Comparison of ENCODE assay signal across 8 mouse cellular contexts in genomic region chr8:94838600-94838999, GRCm38 (mm10). TPM values are rescaled to one million over a fixed set of nuclear protein-coding genes. Genes with fewer than 3 reads are reported as not detected.
DNase-seq lines count a peak whose midpoint lies in the region; ATAC-seq and TF ChIP-seq lines count a peak whose summit lies in the region.

No protein-coding gene starts in this region.

- H3K27ac ChIP-seq in embryonic facial prominence, embryonic 14.5 days (replicated peaks; ENCODE audit: low read depth, low read length): peak overlapping the region; percentile 77
- peak overlapping the region; percentile 93 for H3K27ac ChIP-seq in liver, embryonic 11.5 days (ENCODE audit: low read depth, low read length)
- H3K27ac ChIP-seq in midbrain, postnatal 0 days (ENCODE audit: low read depth, low read length): peak overlapping the region; percentile 93

- TF ChIP-seq CTCF in midbrain, postnatal 0 days (IDR thresholded peaks at IDR 0.05): no peak

- peak; percentile 50 for ATAC-seq in embryonic facial prominence, embryonic 14.5 days (ENCODE audit: low read depth)
- peak; percentile 62 for ATAC-seq in liver, embryonic 11.5 days (replicated peaks; ENCODE audit: low FRiP score)
- ATAC-seq in midbrain, postnatal 0 days (ENCODE audit: low FRiP score): peak; percentile 64

- H3K4me1 ChIP-seq in embryonic facial prominence, embryonic 14.5 days (ENCODE audit: control insufficient read depth, insufficient read depth, low read length): peaks cover 8% of the 10 kb centered on the region
- peaks cover 14% of the 10 kb centered on the region for H3K4me1 ChIP-seq in liver, embryonic 11.5 days (replicated peaks; ENCODE audit: control insufficient read depth, insufficient read depth, low read length)
- peaks cover 6% of the 10 kb centered on the region; the same call in 1 of the 2 replicates for H3K4me1 ChIP-seq in midbrain, postnatal 0 days (ENCODE audit: insufficient read depth, low read length)

- peak overlapping the region; percentile 67 for H3K4me2 ChIP-seq in embryonic facial prominence, embryonic 14.5 days (ENCODE audit: low read depth, low read length)
- peak overlapping the region; percentile 79 for H3K4me2 ChIP-seq in liver, embryonic 11.5 days
- H3K4me2 ChIP-seq in midbrain, postnatal 0 days (ENCODE audit: low read depth, low read length, poor library complexity, severe bottlenecking): peak overlapping the region; percentile 81

- under 1% methylated on average over 24 of the region's 24 CpGs for WGBS in embryonic facial prominence, embryonic 14.5 days
- under 1% methylated on average over 24 of the region's 24 CpGs for WGBS in liver, embryonic 11.5 days
- WGBS in midbrain, postnatal 0 days: 1% methylated on average over 24 of the region's 24 CpGs

- H3K9me3 ChIP-seq in embryonic facial prominence, embryonic 14.5 days (ENCODE audit: control insufficient read depth, low read length): no peaks in the 10 kb centered on the region
- no peaks in the 10 kb centered on the region for H3K9me3 ChIP-seq in liver, embryonic 11.5 days (ENCODE audit: control insufficient read depth, low read length)
- H3K9me3 ChIP-seq in midbrain, postnatal 0 days (ENCODE audit: low read length): no peaks in the 10 kb centered on the region

- H3K36me3 ChIP-seq in embryonic facial prominence, embryonic 14.5 days (ENCODE audit: control insufficient read depth, insufficient read depth, low read length): peaks cover 12% of the 10 kb centered on the region
- H3K36me3 ChIP-seq in liver, embryonic 11.5 days (ENCODE audit: control insufficient read depth, insufficient read depth, low read length): peaks cover 4% of the 10 kb centered on the region; the same call in 1 of the 2 replicates
- no peaks in the 10 kb centered on the region for H3K36me3 ChIP-seq in midbrain, postnatal 0 days (ENCODE audit: insufficient read depth, low read length)

- peak overlapping the region; percentile 93 for H3K4me3 ChIP-seq in embryonic facial prominence, embryonic 14.5 days (ENCODE audit: low read depth, low read length)
- peak overlapping the region; percentile 98 for H3K4me3 ChIP-seq in liver, embryonic 11.5 days (ENCODE audit: low read depth, low read length)
- H3K4me3 ChIP-seq in midbrain, postnatal 0 days (ENCODE audit: low read depth, low read length): peak overlapping the region; percentile 81

- peak overlapping the region; percentile 81 for H3K9ac ChIP-seq in embryonic facial prominence, embryonic 14.5 days (ENCODE audit: low read depth, low read length)
- H3K9ac ChIP-seq in liver, embryonic 11.5 days (ENCODE audit: low read depth, low read length): peak overlapping the region; percentile 98
- H3K9ac ChIP-seq in midbrain, postnatal 0 days (replicated peaks; ENCODE audit: low read length, poor library complexity, severe bottlenecking): peak overlapping the region; percentile 90

- H3K27me3 ChIP-seq in embryonic facial prominence, embryonic 14.5 days (replicated peaks; ENCODE audit: control insufficient read depth, insufficient read depth, low read length): no peaks in the 10 kb centered on the region
- H3K27me3 ChIP-seq in liver, embryonic 11.5 days (replicated peaks; ENCODE audit: control insufficient read depth, insufficient read depth, low read length): no peaks in the 10 kb centered on the region
- H3K27me3 ChIP-seq in midbrain, postnatal 0 days (ENCODE audit: insufficient read depth, low read length): no peaks in the 10 kb centered on the region

- peak; percentile 56 for DNase-seq in MEL-GATA-1-ER (ENCODE audit: extremely low read depth, low read depth)
- peak; percentile 58 to 66 for DNase-seq in adrenal gland, postnatal 4 days (ENCODE audit: low spot score in 2 of 2)
- peak; percentile 53 for DNase-seq in embryonic facial prominence, embryonic 14.5 days (ENCODE audit: low spot score)
- DNase-seq in heart, adult 8-10 months (ENCODE audit: low spot score): peak; percentile 76
- peak; percentile 75 to 84 for DNase-seq in kidney, adult 8-10 months
- no peak for DNase-seq in liver, embryonic 11.5 days (ENCODE audit: low spot score)
- peak; percentile 65 for DNase-seq in midbrain, postnatal 0 days (ENCODE audit: low spot score)
- DNase-seq in urinary bladder, postnatal 4 days (ENCODE audit: low spot score in 2 of 2): no peak

RNA-seq across cellular contexts. Expression of gene Ciapin1, which starts 0.4 kb away (rescaled TPM):
- total RNA-seq in adrenal gland, postnatal 4 days (2021): 10 to 100 TPM; 84.1 to 89.3 TPM
- polyA plus RNA-seq in embryonic facial prominence, embryonic 14.5 days (2014; fragmentation: Nextera tagmentation; extraction: Ambion mirVana): 72.2 and 79.5 TPM in 2 replicates
- total RNA-seq in heart, adult 8-10 months (2022): 10 to 100 TPM; 72.2 to 85.6 (median 78.5) TPM
- polyA plus RNA-seq in liver, embryonic 11.5 days (2014; fragmentation: Nextera tagmentation; extraction: Ambion mirVana): 94.8 and 99.5 TPM in 2 replicates
- total RNA-seq in midbrain, postnatal 0 days (2014; rRNA removed): 60.6 and 62.7 TPM in 2 replicates
- 162 and 164 TPM in 2 replicates for polyA plus RNA-seq in midbrain, postnatal 0 days (2015; fragmentation: Nextera tagmentation; extraction: Ambion mirVana)

RNA-seq across cellular contexts. Expression of gene Coq9, which starts 0.5 kb away (rescaled TPM):
- 100 to 1,000 TPM; 128 to 144 TPM for total RNA-seq in adrenal gland, postnatal 4 days (2021)
- 73.8 and 77.9 TPM in 2 replicates for polyA plus RNA-seq in embryonic facial prominence, embryonic 14.5 days (2014; fragmentation: Nextera tagmentation; extraction: Ambion mirVana)
- 100 to 1,000 TPM; 675 to 794 (median 735) TPM for total RNA-seq in heart, adult 8-10 months (2022)
- polyA plus RNA-seq in liver, embryonic 11.5 days (2014; fragmentation: Nextera tagmentation; extraction: Ambion mirVana): 82.2 and 82.9 TPM in 2 replicates
- total RNA-seq in midbrain, postnatal 0 days (2014; rRNA removed): 101 and 110 TPM in 2 replicates
- 46.5 and 54.8 TPM in 2 replicates for polyA plus RNA-seq in midbrain, postnatal 0 days (2015; fragmentation: Nextera tagmentation; extraction: Ambion mirVana)

RNA-seq across cellular contexts. Expression of gene Polr2c, which starts 18.6 kb away (rescaled TPM):
- total RNA-seq in adrenal gland, postnatal 4 days (2021): 10 to 100 TPM; 61.4 to 65.6 TPM
- 121 and 129 TPM in 2 replicates for polyA plus RNA-seq in embryonic facial prominence, embryonic 14.5 days (2014; fragmentation: Nextera tagmentation; extraction: Ambion mirVana)
- 10 to 100 TPM; 65.4 to 71.4 (median 68.7) TPM for total RNA-seq in heart, adult 8-10 months (2022)
- polyA plus RNA-seq in liver, embryonic 11.5 days (2014; fragmentation: Nextera tagmentation; extraction: Ambion mirVana): 162 and 172 TPM in 2 replicates
- 62.5 and 70.5 TPM in 2 replicates for total RNA-seq in midbrain, postnatal 0 days (2014; rRNA removed)
- 93.3 and 101 TPM in 2 replicates for polyA plus RNA-seq in midbrain, postnatal 0 days (2015; fragmentation: Nextera tagmentation; extraction: Ambion mirVana)

RNA-seq across cellular contexts. Expression of gene Ccl17, which starts 28.3 kb away (rescaled TPM):
- total RNA-seq in adrenal gland, postnatal 4 days (2021): under 1 TPM; 0.87 to 0.90 TPM
- 0.60 and 0.63 TPM in 2 replicates for polyA plus RNA-seq in embryonic facial prominence, embryonic 14.5 days (2014; fragmentation: Nextera tagmentation; extraction: Ambion mirVana)
- total RNA-seq in heart, adult 8-10 months (2022): not detected
- polyA plus RNA-seq in liver, embryonic 11.5 days (2014; fragmentation: Nextera tagmentation; extraction: Ambion mirVana): 0.62 and 1.3 TPM in 2 replicates
- total RNA-seq in midbrain, postnatal 0 days (2014; rRNA removed): 8.5 TPM in 1 of 2 replicates, not detected in the other
- polyA plus RNA-seq in midbrain, postnatal 0 days (2015; fragmentation: Nextera tagmentation; extraction: Ambion mirVana): 4.4 and 4.7 TPM in 2 replicates

RNA-seq across cellular contexts. Expression of gene Dok4, which starts 37.5 kb away (rescaled TPM):
- total RNA-seq in adrenal gland, postnatal 4 days (2021): 10 to 100 TPM; 21.5 to 24.9 TPM
- 30.6 and 31.6 TPM in 2 replicates for polyA plus RNA-seq in embryonic facial prominence, embryonic 14.5 days (2014; fragmentation: Nextera tagmentation; extraction: Ambion mirVana)
- 10 to 100 TPM in 3 of 4 experiments, 1 to 10 TPM in 1; 9.2 to 15.2 (median 14.8) TPM for total RNA-seq in heart, adult 8-10 months (2022)
- 13.2 and 13.9 TPM in 2 replicates for polyA plus RNA-seq in liver, embryonic 11.5 days (2014; fragmentation: Nextera tagmentation; extraction: Ambion mirVana)
- 154 and 155 TPM in 2 replicates for total RNA-seq in midbrain, postnatal 0 days (2014; rRNA removed)
- polyA plus RNA-seq in midbrain, postnatal 0 days (2015; fragmentation: Nextera tagmentation; extraction: Ambion mirVana): 95.0 and 104 TPM in 2 replicates

Comparison
In these comparisons a context has a peak if more than half of its experiments do, and no peak if none do; other contexts are left out.
1. DNase-seq: peak in MEL-GATA-1-ER (single experiment), adrenal gland, postnatal 4 days (2 of 2), embryonic facial prominence, embryonic 14.5 days (single experiment), heart, adult 8-10 months (single experiment), kidney, adult 8-10 months (2 of 2) and midbrain, postnatal 0 days (single experiment); none in liver, embryonic 11.5 days (single experiment) and urinary bladder, postnatal 4 days (0 of 2).
2. Peak in every context shown above with its lines, with median percentiles within 50 percentile points of each other: ATAC-seq, H3K27ac ChIP-seq, H3K4me2 ChIP-seq, H3K4me3 ChIP-seq and H3K9ac ChIP-seq.